Mouse (Mus musculus) left cerebral cortex, adult 9 months (tissue): ENCODE data around the gene Prr18.

Experiments used
- DNase-seq, 2 experiments: peaks; one replicate each; pipeline ENCODE4 v3.0.0; 2022; ENCODE audit warnings: low spot score in 2 of 2

Prr18 gene

DNA sequence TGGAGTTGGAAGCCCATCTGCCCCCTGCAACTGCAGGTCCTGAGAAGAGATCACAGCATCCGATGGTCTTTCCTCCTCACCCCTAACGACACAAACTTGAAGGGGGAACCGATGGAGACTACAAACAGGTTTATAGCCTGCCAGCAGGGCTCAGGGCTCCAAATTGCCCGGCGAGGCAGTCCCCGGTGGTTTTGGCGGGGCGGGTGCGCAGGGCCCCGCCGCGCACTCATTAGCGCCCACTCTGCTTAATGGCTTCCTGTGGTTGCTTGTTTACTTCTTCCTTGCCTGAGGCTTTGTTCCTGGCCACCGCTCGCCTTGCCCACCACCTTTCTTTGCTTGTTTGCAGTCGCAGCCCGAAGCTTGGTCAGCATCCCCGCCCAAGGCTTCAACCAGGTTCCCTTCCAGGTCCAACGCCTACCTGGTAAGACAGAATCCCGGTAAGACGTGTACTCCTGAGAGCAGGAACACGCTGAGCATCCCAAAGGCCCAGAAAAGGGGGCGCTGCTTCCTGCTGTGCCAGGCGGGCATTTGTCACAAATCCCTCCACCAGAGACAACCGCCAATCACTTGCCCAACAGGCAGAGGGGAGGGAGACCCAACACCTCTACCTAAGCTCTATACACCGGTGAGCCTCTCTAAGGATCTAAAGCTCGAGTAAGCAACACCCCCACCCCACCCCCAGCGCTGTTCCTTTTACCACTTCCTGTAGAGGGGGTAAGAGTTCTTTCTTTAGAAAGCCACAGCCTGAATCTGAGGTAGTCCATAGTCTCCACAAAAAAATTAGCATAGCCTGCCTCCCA, 51.9 kb downstream of the Prr18 start:
- DNase-seq, result peak in 1 of 2 experiments; percentile 15

- no peak for DNase-seq
Measured at GRCm38 (mm10) chr17:8389790-8390095, 52.5 kb downstream of the Prr18 start.

- no peak for DNase-seq
Measured at GRCm38 (mm10) chr17:8390487-8390886, 53.2 kb downstream of the Prr18 start.
